Comparison of ENCODE assay signal across 14 mouse cellular contexts in the genomic region with DNA sequence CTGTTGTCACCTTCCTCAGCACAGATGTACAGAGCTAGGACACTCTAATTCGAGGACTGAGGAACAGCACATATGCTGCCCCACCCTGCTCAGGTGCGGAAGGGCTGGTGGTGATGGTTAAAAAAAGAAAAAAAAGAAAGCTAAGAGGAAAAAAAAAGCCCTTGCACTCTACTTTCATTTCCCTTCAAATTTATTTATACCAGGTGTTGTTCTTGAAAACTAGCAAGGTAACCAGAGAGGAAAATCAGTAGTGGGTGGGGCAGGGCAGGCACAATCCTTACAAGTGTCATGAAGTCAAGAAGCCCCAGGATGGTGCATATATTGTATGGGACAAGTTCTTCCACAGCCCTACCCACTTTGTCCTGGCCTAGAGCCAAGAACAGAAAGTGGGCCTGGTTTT. TPM values are rescaled to one million over a fixed set of nuclear protein-coding genes. Genes with fewer than 3 reads are reported as not detected.
DNase-seq lines count a peak whose midpoint lies in the region; ATAC-seq and TF ChIP-seq lines count a peak whose summit lies in the region.
"Had no signal": no experiment of that assay in that cellular context is flagged by ENCODE, and none has a peak within 500 bp of the region (broad histone marks: within the 10 kb centered on the region; RNA-seq: fewer than 3 reads in every experiment).

No protein-coding gene starts in this region.

- TF ChIP-seq POLR2A in thymus, adult 2 months (IDR thresholded peaks at IDR 0.05; ENCODE audit: control insufficient read depth, extremely low read depth, insufficient read depth, low read length, poor library complexity), result no peak

- peak; percentile 25; the same call in 1 of the 2 replicates for ATAC-seq in neutrophil, adult 5-6 weeks (ENCODE audit: extremely low read depth, insufficient number of reproducible peaks, low FRiP score, poor library complexity, severe bottlenecking)

- H3K4me1 ChIP-seq in thymus, adult 2 months (replicated peaks; ENCODE audit: control insufficient read depth, insufficient read depth, low read length), result peaks cover 13% of the 10 kb centered on the region
- no peaks in the 10 kb centered on the region for H3K4me1 ChIP-seq in hindbrain, embryonic 10.5 days (replicated peaks)
- H3K4me1 ChIP-seq: forebrain, embryonic 10.5 days had no signal

- TF ChIP-seq CTCF in layer of hippocampus, adult 2 months (conservative IDR thresholded peaks at IDR 0.05), result no peak
- TF ChIP-seq CTCF in thymus, adult 2 months (IDR thresholded peaks at IDR 0.05; ENCODE audit: borderline replicate concordance, control insufficient read depth, extremely low read depth, insufficient read depth, low read length, poor library complexity), result no peak

- no peak overlapping the region for H3K4me3 ChIP-seq in layer of hippocampus, adult 2 months
- no peak overlapping the region for H3K4me3 ChIP-seq in thymus, adult 2 months (ENCODE audit: control insufficient read depth, insufficient read depth, low read length)
- no peak overlapping the region for H3K4me3 ChIP-seq in hindbrain, embryonic 10.5 days
- H3K4me3 ChIP-seq: embryonic facial prominence, embryonic 15.5 days; forebrain, embryonic 10.5 days; megakaryocyte, embryonic 14.5 days had no signal

- no peaks in the 10 kb centered on the region for H3K9me3 ChIP-seq in hindbrain, embryonic 10.5 days
- H3K9me3 ChIP-seq: embryonic facial prominence, embryonic 15.5 days; forebrain, embryonic 10.5 days had no signal

- H3K27ac ChIP-seq in layer of hippocampus, adult 2 months, result peak overlapping the region; percentile 39; the same call in 1 of the 2 replicates
- H3K27ac ChIP-seq in thymus, adult 2 months (ENCODE audit: control insufficient read depth, insufficient read depth, low read length), result peak overlapping the region; percentile 60
- H3K27ac ChIP-seq in hindbrain, embryonic 10.5 days, result no peak overlapping the region
- H3K27ac ChIP-seq: embryonic facial prominence, embryonic 15.5 days; forebrain, embryonic 10.5 days had no signal

- H3K27me3 ChIP-seq in thymus, adult 2 months (ENCODE audit: control insufficient read depth, insufficient read depth, low read length), result no peaks in the 10 kb centered on the region
- H3K27me3 ChIP-seq in hindbrain, embryonic 10.5 days (ENCODE audit: insufficient read depth, poor library complexity, severe bottlenecking), result no peaks in the 10 kb centered on the region
- H3K27me3 ChIP-seq: embryonic facial prominence, embryonic 15.5 days; megakaryocyte, embryonic 14.5 days had no signal

- 51% methylated on average over 2 of the region's 2 CpGs for WGBS in thymus, adult 2 months
- 89% methylated on average over 2 of the region's 2 CpGs for WGBS in hindbrain, embryonic 10.5 days

- H3K36me3 ChIP-seq in thymus, adult 2 months (ENCODE audit: control insufficient read depth, insufficient read depth, low read length), result peaks cover 14% of the 10 kb centered on the region; the same call in 1 of the 2 replicates
- H3K36me3 ChIP-seq in hindbrain, embryonic 10.5 days, result peaks cover 98% of the 10 kb centered on the region

- DNase-seq in layer of hippocampus, adult 2 months (ENCODE audit: low spot score in 2 of 2), result no peak
- no peak for DNase-seq in layer of hippocampus, adult 9-11 months
- DNase-seq in thymus, adult 2 months, result no peak
- no peak for DNase-seq in thymus, postnatal 36 days
- peak; percentile 49 for DNase-seq in T-cell, adult 2 months (ENCODE audit: low spot score)
- no peak for DNase-seq in right cerebral cortex, adult 18-20 months
- no peak for DNase-seq in hindbrain, embryonic 10.5 days (ENCODE audit: low spot score)
- DNase-seq: adrenal gland, postnatal 36 days; gastrocnemius, postnatal 10 days; left cerebral cortex, postnatal 4 days had no signal

RNA-seq across cellular contexts. Expression of a gene that starts 46.2 kb away (rescaled TPM):
- total RNA-seq in layer of hippocampus, adult 2 months (2021), result 10 to 100 TPM in 1 of 2 experiments, 1 to 10 TPM in 1; 9.1 to 17.4 TPM
- 62.1 and 86.9 TPM in 2 replicates for polyA plus RNA-seq in thymus, adult 2 months (2012; rRNA removed)
- total RNA-seq in neutrophil, adult 5-6 weeks (2017), result 428 and 461 TPM in 2 replicates
- polyA plus RNA-seq in hindbrain, embryonic 10.5 days (2016; fragmentation: Nextera tagmentation; extraction: Ambion mirVana), result 3.9 and 5.8 TPM in 2 replicates

RNA-seq across cellular contexts. Expression of a gene that starts 56.2 kb away (rescaled TPM):
- 10 to 100 TPM; 69.7 to 75.1 TPM for total RNA-seq in layer of hippocampus, adult 2 months (2021)
- 87.2 and 91.4 TPM in 2 replicates for polyA plus RNA-seq in thymus, adult 2 months (2012; rRNA removed)
- 69.5 and 70.0 TPM in 2 replicates for total RNA-seq in neutrophil, adult 5-6 weeks (2017)
- 73.8 and 74.3 TPM in 2 replicates for polyA plus RNA-seq in hindbrain, embryonic 10.5 days (2016; fragmentation: Nextera tagmentation; extraction: Ambion mirVana)

RNA-seq across cellular contexts. Expression of a gene that starts 60.0 kb away (rescaled TPM):
- total RNA-seq in layer of hippocampus, adult 2 months (2021), result 1 to 10 TPM; 6.7 to 7.9 TPM
- polyA plus RNA-seq in thymus, adult 2 months (2012; rRNA removed), result 13.6 and 19.8 TPM in 2 replicates
- total RNA-seq in neutrophil, adult 5-6 weeks (2017), result 5.0 and 9.7 TPM in 2 replicates
- polyA plus RNA-seq in hindbrain, embryonic 10.5 days (2016; fragmentation: Nextera tagmentation; extraction: Ambion mirVana), result 31.5 and 33.0 TPM in 2 replicates

Comparison
In these comparisons a context has a peak if more than half of its experiments do, and no peak if none do; other contexts are left out.
1. RNA of a gene that starts 46.2 kb away (total RNA-seq): 428 to 461 TPM in neutrophil, adult 5-6 weeks; 9.1 to 17.4 TPM in layer of hippocampus, adult 2 months; every median in the first group is over 10 times any median in the second.